ENCODE assay signal across 26 mouse cellular contexts in the genomic region with DNA sequence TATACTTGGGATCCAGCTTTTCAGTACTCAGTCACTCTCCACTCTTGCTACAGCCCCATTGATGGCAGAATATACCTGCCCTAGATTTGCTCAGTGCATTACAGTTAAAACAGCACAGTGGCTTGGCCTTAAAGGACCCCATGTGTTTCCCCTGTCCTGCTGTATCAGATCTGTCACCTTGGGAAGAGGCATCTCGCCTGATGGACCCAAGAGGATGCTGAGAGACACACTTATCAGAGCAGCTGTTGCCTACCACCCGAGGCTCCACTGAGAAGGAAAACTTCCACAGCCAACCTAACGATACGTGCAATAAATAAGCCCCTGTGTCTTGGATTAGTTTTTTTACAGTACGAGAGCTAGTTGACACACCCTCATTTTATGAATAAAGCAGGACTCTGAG.
"Had no signal": no experiment of that assay in that cellular context is flagged by ENCODE, and none has a peak within 500 bp of the region (broad histone marks: within the 10 kb centered on the region; RNA-seq: fewer than 3 reads in every experiment).

No protein-coding gene starts in this region.

- H3K36me3 ChIP-seq: embryonic facial prominence, embryonic 10.5 days; embryonic facial prominence, embryonic 12.5 days; embryonic facial prominence, embryonic 13.5 days; embryonic facial prominence, embryonic 15.5 days; forebrain, embryonic 10.5 days; forebrain, embryonic 12.5 days; forebrain, embryonic 15.5 days had no signal

- H3K27ac ChIP-seq: embryonic facial prominence, embryonic 10.5 days; embryonic facial prominence, embryonic 12.5 days; embryonic facial prominence, embryonic 13.5 days; embryonic facial prominence, embryonic 15.5 days; forebrain, embryonic 10.5 days; forebrain, embryonic 12.5 days; forebrain, embryonic 13.5 days; forebrain, embryonic 15.5 days; gastrocnemius, adult 2 months; heart, adult 2 months had no signal

- H3K4me3 ChIP-seq: embryonic facial prominence, embryonic 10.5 days; embryonic facial prominence, embryonic 12.5 days; embryonic facial prominence, embryonic 13.5 days; embryonic facial prominence, embryonic 15.5 days; erythroblast, embryonic 14.5 days; forebrain, embryonic 10.5 days; forebrain, embryonic 12.5 days; forebrain, embryonic 13.5 days; forebrain, embryonic 15.5 days; gastrocnemius, adult 2 months; heart, adult 2 months had no signal

- DNase-seq: cerebellum, adult 2 months; cerebellum, adult 8-10 months; cerebellum, adult 9-10 months; cerebellum, adult 9-11 months; cerebellum, postnatal 10 days; cerebellum, postnatal 14 days; cerebellum, postnatal 25 days; cerebellum, postnatal 36 days; embryo, embryonic 11 days; forebrain, postnatal 0 days; gastrocnemius, adult 2 months; gastrocnemius, postnatal 10 days; gastrocnemius, postnatal 14 days; gastrocnemius, postnatal 25 days; gastrocnemius, postnatal 36 days; heart, adult 18-20 months; heart, adult 2 months had no signal

- H3K4me1 ChIP-seq: forebrain, embryonic 12.5 days; forebrain, embryonic 13.5 days; forebrain, embryonic 15.5 days had no signal

- H3K27me3 ChIP-seq: forebrain, embryonic 12.5 days; forebrain, embryonic 15.5 days had no signal

- H3K9me3 ChIP-seq: embryonic facial prominence, embryonic 10.5 days; embryonic facial prominence, embryonic 12.5 days; embryonic facial prominence, embryonic 15.5 days; forebrain, embryonic 10.5 days; forebrain, embryonic 12.5 days; forebrain, embryonic 15.5 days had no signal
